Mouse (Mus musculus) kidney, adult 2 months (tissue): ENCODE results near the gene Cacna1g. TPM values are rescaled to one million over a fixed set of nuclear protein-coding genes. Genes with fewer than 3 reads are reported as not detected.

Experiments used
- DNase-seq: peaks from one replicate; pipeline ENCODE4 v3.0.0; 2021
- H3K27ac ChIP-seq: fragments of 200-500 bp; 2 replicates; pipeline ENCODE4 v1.5.1; 2012; ENCODE audit warnings: low read depth, low read length, control low read depth, inconsistent platforms; ENCODE audit not compliant: insufficient read depth
- H3K27me3 ChIP-seq: fragments of 200-500 bp; replicated peaks from 2 replicates; pipeline ENCODE4 v1.6.1; 2012; ENCODE audit warnings: mild to moderate bottlenecking, moderate library complexity, low read length, inconsistent platforms; ENCODE audit not compliant: control insufficient read depth, insufficient read depth
- H3K36me3 ChIP-seq: fragments of 200-500 bp; 2 replicates; pipeline ENCODE4 v1.6.1; 2012; ENCODE audit warnings: mild to moderate bottlenecking, moderate library complexity, low read length, inconsistent platforms; ENCODE audit not compliant: control insufficient read depth, insufficient read depth
- H3K4me1 ChIP-seq: fragments of 200-500 bp; 2 replicates; pipeline ENCODE4 v1.6.1; 2011; ENCODE audit warnings: low read length; ENCODE audit not compliant: control insufficient read depth, insufficient read depth
- H3K4me3 ChIP-seq: fragments of 200-500 bp; 2 replicates; pipeline ENCODE4 v1.5.1; 2011; ENCODE audit warnings: mild to moderate bottlenecking, low read depth, low read length, control low read depth; ENCODE audit not compliant: insufficient read depth
- CTCF ChIP-seq: fragments of 200-500 bp; conservative IDR thresholded peaks from 2 replicates; pipeline ENCODE4 v1.5.1; 2011; ENCODE audit warnings: low read depth, mild to moderate bottlenecking, control low read depth, low read length, moderate library complexity, mixed read lengths; ENCODE audit not compliant: insufficient read depth, insufficient read length
- POLR2A ChIP-seq: fragments of 200-500 bp; IDR thresholded peaks from one replicate; pipeline ENCODE4 v1.6.1; 2011; ENCODE audit warnings: low read depth, low read length, control low read depth
- WGBS: fragments of 180-500 bp; shearing (Covaris S2); methylation state at CpG from one replicate; pipeline ENCODE4 v1.1.7; 2018; 5-methylcytosine and 5-hydroxymethylcytosine counted together
- polyA plus RNA-seq: library from polyadenylated mRNA; depleted of rRNA; stranded (reverse); fragments of >200 nt; gene quantifications from 2 replicates; pipeline ENCODE4 v1.2.3, GENCODE M21; 2012; rRNA removed

Cacna1g gene
- polyA plus RNA-seq, 1 experiment = 7.6 TPM

DNA sequence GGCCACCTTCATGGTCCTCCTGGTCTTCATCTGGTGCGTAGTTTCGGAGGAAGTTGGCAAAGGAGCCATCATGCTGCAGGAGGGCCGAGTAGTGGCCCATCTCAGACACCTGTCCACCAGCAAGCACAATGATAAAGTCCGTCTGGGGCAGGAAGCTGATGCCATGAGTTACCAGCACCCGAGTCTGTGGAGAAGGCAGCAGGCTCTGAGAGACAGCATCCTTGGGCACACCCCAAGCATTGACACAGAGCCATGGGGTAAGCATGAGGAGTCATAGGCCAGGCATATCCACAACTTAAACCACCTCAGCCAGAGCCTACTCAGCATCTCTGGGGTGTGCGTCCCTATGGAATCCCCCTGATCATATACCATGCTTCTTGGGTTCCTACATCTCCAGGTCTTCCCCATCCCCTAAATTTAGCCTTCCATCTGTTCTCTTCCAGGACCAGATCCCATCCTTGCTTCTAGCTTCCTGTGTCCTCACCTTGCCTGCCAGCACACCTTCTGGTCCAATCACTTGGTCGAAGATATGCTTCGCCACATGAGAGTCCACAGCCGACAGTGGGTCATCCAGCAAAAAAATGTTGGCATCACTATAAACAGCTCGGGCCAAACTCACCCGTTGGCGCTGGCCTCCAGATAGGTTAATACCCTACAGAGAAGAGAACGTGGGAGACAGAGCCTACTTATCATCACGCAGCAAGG is 112.7 kb downstream of the Cacna1g start:
- WGBS = 95% methylated on average over 14 of the region's 14 CpGs
- DNase-seq = no peak
- no peaks in the 10 kb centered on the region for H3K4me1 ChIP-seq
- H3K27me3 ChIP-seq = no peaks in the 10 kb centered on the region
- no peak overlapping the region for H3K4me3 ChIP-seq
- H3K36me3 ChIP-seq = no peaks in the 10 kb centered on the region
- no peak overlapping the region for H3K27ac ChIP-seq
- TF ChIP-seq POLR2A = no peak
- TF ChIP-seq CTCF = no peak

DNA sequence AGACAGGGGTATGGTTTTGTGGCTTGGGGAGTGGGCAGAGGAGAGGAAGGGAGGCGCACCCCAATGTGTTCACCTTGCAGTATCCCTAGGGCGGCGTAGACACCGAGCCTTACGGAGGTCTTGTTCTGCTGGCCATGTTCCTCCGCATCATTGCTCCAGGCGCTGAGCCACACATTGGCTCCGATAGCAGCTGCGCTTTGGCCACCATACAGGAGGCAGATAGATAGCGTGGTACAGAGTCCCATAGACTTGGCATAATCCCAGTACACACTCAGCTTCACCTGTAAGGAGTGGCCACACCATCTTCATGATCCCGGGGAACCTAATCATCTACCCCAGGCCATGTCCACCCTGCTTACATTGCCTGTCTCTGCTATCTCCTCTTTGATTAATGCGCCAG is 114.8 kb downstream of the Cacna1g start:
- Histone ChIP-seq H3K27ac (no peak overlapping the region), H3K4me1 (no peaks in the 10 kb centered on the region), H3K27me3 (no peaks in the 10 kb centered on the region), H3K4me3 (no peak overlapping the region), H3K36me3 (no peaks in the 10 kb centered on the region)
- no peak for DNase-seq
- no peak for TF ChIP-seq POLR2A
- no peak for TF ChIP-seq CTCF
- WGBS = 96% methylated on average over 12 of the region's 12 CpGs

Other genes starting within 250 kb of the Cacna1g start
- 0.33 and 0.38 TPM in 2 replicates for gene Wfikkn2, start 228.2 kb downstream of the Cacna1g start, polyA plus RNA-seq
- gene Gm21885, start 192.3 kb downstream of the Cacna1g start, polyA plus RNA-seq = not detected in 2 replicates
- 6.6 and 8.5 TPM in 2 replicates for gene Luc7l3, start 152.2 kb downstream of the Cacna1g start, polyA plus RNA-seq
- gene Ankrd40, start 146.2 kb downstream of the Cacna1g start, polyA plus RNA-seq = 124 and 139 TPM in 2 replicates
- 43.8 and 51.7 TPM in 2 replicates for gene Abcc3, start 81.2 kb downstream of the Cacna1g start, polyA plus RNA-seq
- 1.1 TPM in 2 replicates for gene Spata20, start 12.0 kb upstream of the Cacna1g start, polyA plus RNA-seq
- gene Epn3, start 25.8 kb upstream of the Cacna1g start, polyA plus RNA-seq = 35.6 and 36.4 TPM in 2 replicates
- gene Mycbpap, start 47.5 kb upstream of the Cacna1g start, polyA plus RNA-seq = 5.0 TPM in 2 replicates
- 8.6 and 10.1 TPM in 2 replicates for gene Rsad1, start 75.1 kb upstream of the Cacna1g start, polyA plus RNA-seq
- gene Chad, start 90.8 kb upstream of the Cacna1g start, polyA plus RNA-seq = 0.10 and 0.22 TPM in 2 replicates
- 29.6 and 36.2 TPM in 2 replicates for gene Acsf2, start 127.7 kb upstream of the Cacna1g start, polyA plus RNA-seq
- gene Lrrc59, start 155.6 kb upstream of the Cacna1g start, polyA plus RNA-seq = 43.4 and 43.6 TPM in 2 replicates
- gene Mrpl27, start 179.6 kb upstream of the Cacna1g start, polyA plus RNA-seq = 92.0 and 121 TPM in 2 replicates
- gene Eme1, start 179.8 kb upstream of the Cacna1g start, polyA plus RNA-seq = 0.13 and 0.22 TPM in 2 replicates
- gene Xylt2, start 203.3 kb upstream of the Cacna1g start, polyA plus RNA-seq = 21.3 and 26.6 TPM in 2 replicates
- gene Gm11541, start 230.3 kb upstream of the Cacna1g start, polyA plus RNA-seq = not detected in 2 replicates